ENCODE assay signal across 24 mouse cellular contexts in genomic region chr14:121281336-121281710, GRCm38 (mm10).
DNase-seq lines count a peak whose midpoint lies in the region; ATAC-seq and TF ChIP-seq lines count a peak whose summit lies in the region.
"Had no signal": no experiment of that assay in that cellular context is flagged by ENCODE, and none has a peak within 500 bp of the region (broad histone marks: within the 10 kb centered on the region; RNA-seq: fewer than 3 reads in every experiment).

No protein-coding gene starts in this region.

- no peak for DNase-seq in heart, adult 18-20 months
- peak; percentile 53 for DNase-seq in ovary, adult 18-20 months (ENCODE audit: low spot score)
- DNase-seq in ovary, postnatal 10 days (ENCODE audit: low spot score): no peak
- no peak for DNase-seq in left cerebral cortex, adult 2 months (ENCODE audit: extremely low spot score in 1 of 2, low spot score in 2 of 2)
- no peak for DNase-seq in left cerebral cortex, adult 8-10 months (ENCODE audit: low spot score in 2 of 2)
- DNase-seq: cerebellum, adult 9-11 months; layer of hippocampus, postnatal 36 days; lung, adult 18-20 months; right cerebral cortex, adult 18-20 months; thymus, postnatal 14 days had no signal

- ATAC-seq in heart, embryonic 13.5 days (ENCODE audit: extremely low read depth, insufficient number of reproducible peaks, low FRiP score, low TSS enrichment): no peak
- ATAC-seq: forebrain, embryonic 16.5 days; hindbrain, embryonic 16.5 days; intestine, embryonic 15.5 days; liver, embryonic 12.5 days; midbrain, embryonic 16.5 days had no signal

- no peak overlapping the region for H3K4me2 ChIP-seq in heart, embryonic 13.5 days
- H3K4me2 ChIP-seq: intestine, embryonic 15.5 days; limb, embryonic 13.5 days; liver, embryonic 12.5 days; neural tube, embryonic 13.5 days had no signal

- peak overlapping the region; percentile 50; the same call in 1 of the 2 replicates for H3K9ac ChIP-seq in heart, embryonic 13.5 days
- H3K9ac ChIP-seq: intestine, embryonic 15.5 days; limb, embryonic 13.5 days; liver, embryonic 12.5 days; neural tube, embryonic 13.5 days had no signal

- H3K9me3 ChIP-seq in heart, embryonic 13.5 days: no peaks in the 10 kb centered on the region
- H3K9me3 ChIP-seq: embryonic facial prominence, embryonic 10.5 days; forebrain, embryonic 10.5 days; hindbrain, embryonic 10.5 days; intestine, embryonic 15.5 days; limb, embryonic 13.5 days; liver, embryonic 12.5 days; midbrain, embryonic 10.5 days; neural tube, embryonic 13.5 days had no signal

- no peak overlapping the region for H3K4me3 ChIP-seq in heart, embryonic 13.5 days
- no peak overlapping the region for H3K4me3 ChIP-seq in embryonic fibroblast, embryonic 13.5 days (ENCODE audit: insufficient read depth, low read length)
- H3K4me3 ChIP-seq in left cerebral cortex, adult 2 months: no peak overlapping the region
- H3K4me3 ChIP-seq: embryonic facial prominence, embryonic 10.5 days; forebrain, embryonic 10.5 days; hindbrain, embryonic 10.5 days; intestine, embryonic 15.5 days; limb, embryonic 13.5 days; liver, embryonic 12.5 days; midbrain, embryonic 10.5 days; myocyte; neural tube, embryonic 13.5 days had no signal

- intact Hi-C loops in left cerebral cortex, adult 2 months (cut with DNase I): loop anchor here (5.0 kb wide), 1 partner anchor 96 kb away; no protein-coding TSS in a partner anchor

- TF ChIP-seq CTCF in embryonic fibroblast, embryonic 13.5 days (IDR thresholded peaks at IDR 0.05; ENCODE audit: borderline replicate concordance, insufficient read depth, low read length): no peak
- no peak for TF ChIP-seq CTCF in left cerebral cortex, adult 2 months (IDR thresholded peaks at IDR 0.05)

- H3K36me3 ChIP-seq in heart, embryonic 13.5 days: peaks cover 96% of the 10 kb centered on the region

- no peak for TF ChIP-seq POLR2A in embryonic fibroblast, embryonic 13.5 days (IDR thresholded peaks at IDR 0.05; ENCODE audit: low read depth, low read length)

- H3K27me3 ChIP-seq in heart, embryonic 13.5 days (replicated peaks): no peaks in the 10 kb centered on the region
- H3K27me3 ChIP-seq: intestine, embryonic 15.5 days; limb, embryonic 13.5 days; liver, embryonic 12.5 days; neural tube, embryonic 13.5 days had no signal

- H3K4me1 ChIP-seq in heart, embryonic 13.5 days: peaks cover 20% of the 10 kb centered on the region
- peaks cover 2% of the 10 kb centered on the region; the same call in 1 of the 2 replicates for H3K4me1 ChIP-seq in embryonic fibroblast, embryonic 13.5 days (ENCODE audit: control insufficient read depth, insufficient read depth, low read length)
- H3K4me1 ChIP-seq: embryonic facial prominence, embryonic 10.5 days; forebrain, embryonic 10.5 days; hindbrain, embryonic 10.5 days; intestine, embryonic 15.5 days; limb, embryonic 13.5 days; liver, embryonic 12.5 days; midbrain, embryonic 10.5 days; neural tube, embryonic 13.5 days had no signal

- H3K27ac ChIP-seq in heart, embryonic 13.5 days (replicated peaks): peak overlapping the region; percentile 72
- peak overlapping the region; percentile 7; the same call in 1 of the 2 replicates for H3K27ac ChIP-seq in embryonic fibroblast, embryonic 13.5 days (ENCODE audit: insufficient read depth, low read length)
- no peak overlapping the region for H3K27ac ChIP-seq in left cerebral cortex, adult 2 months
- H3K27ac ChIP-seq: embryonic facial prominence, embryonic 10.5 days; forebrain, embryonic 10.5 days; hindbrain, embryonic 10.5 days; intestine, embryonic 15.5 days; limb, embryonic 13.5 days; liver, embryonic 12.5 days; midbrain, embryonic 10.5 days; neural tube, embryonic 13.5 days had no signal
